Mouse (Mus musculus): ENCODE data around the gene Whrn.

GRCm38 (mm10) chr4:63384262-63384661, 111.5 kb downstream of the Whrn start:
- no peak for TF ChIP-seq EP300 (IDR thresholded peaks at IDR 0.05; ENCODE audit: low read depth)
- TF ChIP-seq CTCF (IDR thresholded peaks at IDR 0.05; ENCODE audit: low read depth): no peak
